Mouse (Mus musculus) brain, embryonic 14.5 days (tissue): Measurements from ENCODE around the gene Wdr37.

ENCODE experiments used
- CTCF ChIP-seq: fragments of 200-500 bp; IDR thresholded peaks from 2 replicates; pipeline ENCODE4 v1.5.1; 2012; ENCODE audit warnings: inconsistent platforms, mild to moderate bottlenecking, moderate library complexity, borderline replicate concordance; ENCODE audit not compliant: insufficient read depth, insufficient read length; ENCODE audit errors: extremely low read depth
- POLR2A ChIP-seq: fragments of 200-500 bp; IDR thresholded peaks from 2 replicates; pipeline ENCODE4 v1.6.1; 2012; ENCODE audit warnings: mild to moderate bottlenecking, inconsistent platforms, borderline replicate concordance; ENCODE audit not compliant: poor library complexity, insufficient read depth, insufficient read length, severe bottlenecking; ENCODE audit errors: extremely low read depth

- no peak for TF ChIP-seq POLR2A
- TF ChIP-seq CTCF: no peak
Measured at GRCm38 (mm10) chr13:8770616-8771015, 101.1 kb downstream of the Wdr37 start.
